Mouse (Mus musculus) neural tube, embryonic 15.5 days (tissue): ENCODE measurements around the gene Lmcd1. TPM values are rescaled to one million over a fixed set of nuclear protein-coding genes. Genes with fewer than 3 reads are reported as not detected.
A peak's percentile ranks its signal among the peaks of the same experiment; 100 is the strongest.
"Not testable (repeated sequence)": the region's sequence is repeated elsewhere in the genome, so short reads cannot be mapped to it uniquely, and the experiment has no call there.

Experiments used
- ATAC-seq: fragments of 200-750 bp; cut with Nextera tagmentation; 2 replicates; pipeline ENCODE4 v1.8.0; 2017; ENCODE audit warnings: mild to moderate bottlenecking, moderate TSS enrichment, moderate library complexity; ENCODE audit not compliant: low FRiP score
- H3K27ac ChIP-seq: fragments of 300-500 bp; sonication (generic); replicated peaks from 2 replicates; pipeline ENCODE4 v1.5.1; 2015; ENCODE audit warnings: mild to moderate bottlenecking, inconsistent platforms
- H3K27me3 ChIP-seq: fragments of 300-500 bp; sonication (generic); replicated peaks from 2 replicates; pipeline ENCODE4 v1.6.1; 2015; ENCODE audit warnings: inconsistent platforms
- H3K36me3 ChIP-seq: fragments of 300-500 bp; sonication (generic); 2 replicates; pipeline ENCODE4 v1.6.1; 2015; ENCODE audit warnings: inconsistent platforms
- H3K4me1 ChIP-seq: fragments of 300-500 bp; sonication (generic); 2 replicates; pipeline ENCODE4 v1.6.1; 2015; ENCODE audit warnings: inconsistent platforms
- H3K4me2 ChIP-seq: fragments of 300-500 bp; sonication (generic); 2 replicates; pipeline ENCODE4 v1.6.1; 2015; ENCODE audit warnings: inconsistent platforms, mild to moderate bottlenecking, moderate library complexity
- H3K4me3 ChIP-seq: fragments of 300-500 bp; sonication (generic); replicated peaks from 2 replicates; pipeline ENCODE4 v1.5.1; 2015; ENCODE audit warnings: mild to moderate bottlenecking, inconsistent platforms
- H3K9ac ChIP-seq: fragments of 300-500 bp; sonication (generic); replicated peaks from 2 replicates; pipeline ENCODE4 v1.6.1; 2015; ENCODE audit warnings: mild to moderate bottlenecking, inconsistent platforms
- H3K9me3 ChIP-seq: fragments of 300-500 bp; sonication (generic); replicated peaks from 2 replicates; pipeline ENCODE4 v1.6.1; 2016; ENCODE audit warnings: inconsistent platforms
- WGBS: fragments of 180-500 bp; shearing (Covaris S2); methylation state at CpG from one replicate; pipeline ENCODE4 v1.1.7; 2015; ENCODE audit warnings: mixed read lengths; 5-methylcytosine and 5-hydroxymethylcytosine counted together
- polyA plus RNA-seq: library from polyadenylated mRNA; unstranded; fragments of >200 nt; fragmentation: Nextera tagmentation; extraction: Ambion mirVana; gene quantifications from 2 replicates; pipeline ENCODE4 v1.2.1, GENCODE M21; 2015

The Lmcd1 gene
- 11.2 and 15.1 TPM in 2 replicates for polyA plus RNA-seq

GRCm38 (mm10) chr6:112273501-112274205 lies at the start of gene Lmcd1:
Gene Lmcd1 (plus strand): TSS chr6:112273758.
- Histone ChIP-seq H3K9me3 (no peaks in the 10 kb centered on the region), H3K36me3 (no peaks in the 10 kb centered on the region), H3K27me3 (no peaks in the 10 kb centered on the region; the same call in 1 of the 2 replicates), H3K4me3 (peak within 1 kb of the TSS; percentile 31), H3K27ac (peak within 1 kb of the TSS; percentile 65), H3K4me2 (peak within 1 kb of the TSS; percentile 64), H3K4me1 (peaks cover 13% of the 10 kb centered on the region), H3K9ac (no peak within 1 kb of the TSS)
- WGBS: 1% methylated on average over 21 of the region's 21 CpGs
- peak; percentile 94 for ATAC-seq

GRCm38 (mm10) chr6:112223877-112224632 lies 49.5 kb upstream of the Lmcd1 start:
- Histone ChIP-seq H3K4me1 (no peaks in the 10 kb centered on the region), H3K9me3 (no peaks in the 10 kb centered on the region), H3K27ac (no peak overlapping the region), H3K9ac (no peak overlapping the region), H3K36me3 (no peaks in the 10 kb centered on the region), H3K4me2 (no peak overlapping the region), H3K27me3 (no peaks in the 10 kb centered on the region), H3K4me3 (no peak overlapping the region)
- whole genome bisulfite sequencing: 80% methylated on average over 13 of the region's 13 CpGs
- ATAC-seq: no peak

- no peak for ATAC-seq
- Histone ChIP-seq H3K36me3 (no peaks in the 10 kb centered on the region), H3K27me3 (no peaks in the 10 kb centered on the region), H3K9me3 (no peaks in the 10 kb centered on the region), H3K4me2 (no peak overlapping the region), H3K4me1 (no peaks in the 10 kb centered on the region), H3K4me3 (no peak overlapping the region), H3K9ac (no peak overlapping the region), H3K27ac (no peak overlapping the region)
- WGBS: 90% methylated on average over 1 of the region's 1 CpGs
Observed at GRCm38 (mm10) chr6:112236775-112237174, 36.8 kb upstream of the Lmcd1 start.

- Histone ChIP-seq H3K4me2 (no peak overlapping the region), H3K27me3 (no peaks in the 10 kb centered on the region), H3K36me3 (no peaks in the 10 kb centered on the region), H3K4me1 (no peaks in the 10 kb centered on the region), H3K9ac (no peak overlapping the region), H3K4me3 (no peak overlapping the region), H3K27ac (no peak overlapping the region), H3K9me3 (no peaks in the 10 kb centered on the region)
- WGBS: 72% methylated on average over 2 of the region's 2 CpGs
- ATAC-seq: no peak
Observed at GRCm38 (mm10) chr6:112242216-112242615, 31.3 kb upstream of the Lmcd1 start.

- Histone ChIP-seq H3K9me3 (no peaks in the 10 kb centered on the region), H3K4me2 (no peak overlapping the region), H3K9ac (no peak overlapping the region), H3K4me3 (no peak overlapping the region), H3K27me3 (no peaks in the 10 kb centered on the region), H3K4me1 (no peaks in the 10 kb centered on the region), H3K36me3 (no peaks in the 10 kb centered on the region), H3K27ac (no peak overlapping the region)
- WGBS: 51% methylated on average over 4 of the region's 4 CpGs
- ATAC-seq: peak; percentile 61; the same call in 1 of the 2 replicates
Observed at GRCm38 (mm10) chr6:112245639-112246038, 27.9 kb upstream of the Lmcd1 start.

GRCm38 (mm10) chr6:112246636-112247035 lies 26.9 kb upstream of the Lmcd1 start:
- Histone ChIP-seq H3K9me3 (no peaks in the 10 kb centered on the region), H3K4me2 (no peak overlapping the region), H3K27ac (no peak overlapping the region), H3K4me3 (no peak overlapping the region), H3K27me3 (no peaks in the 10 kb centered on the region), H3K4me1 (no peaks in the 10 kb centered on the region), H3K36me3 (no peaks in the 10 kb centered on the region), H3K9ac (no peak overlapping the region)
- ATAC-seq: no peak
- 100% methylated on average over 1 of the region's 1 CpGs for WGBS

- H3K9me3 ChIP-seq, H3K4me2 ChIP-seq, H3K27me3 ChIP-seq, ATAC-seq, H3K9ac ChIP-seq, H3K4me3 ChIP-seq, H3K36me3 ChIP-seq, H3K4me1 ChIP-seq, H3K27ac ChIP-seq: not testable (repeated sequence)
- WGBS: 90% methylated on average over 3 of the region's 3 CpGs
Observed at GRCm38 (mm10) chr6:112253943-112254342, 19.6 kb upstream of the Lmcd1 start.

- no peaks in the 10 kb centered on the region for H3K9me3 ChIP-seq
- no peak overlapping the region for H3K4me2 ChIP-seq
- WGBS: 84% methylated on average over 2 of the region's 2 CpGs
- no peak for ATAC-seq
- H3K36me3 ChIP-seq: no peaks in the 10 kb centered on the region
- H3K4me1 ChIP-seq: no peaks in the 10 kb centered on the region
- H3K9ac ChIP-seq: no peak overlapping the region
- no peaks in the 10 kb centered on the region for H3K27me3 ChIP-seq
- H3K4me3 ChIP-seq: no peak overlapping the region
- no peak overlapping the region for H3K27ac ChIP-seq
Observed at GRCm38 (mm10) chr6:112254967-112255366, 18.6 kb upstream of the Lmcd1 start.

GRCm38 (mm10) chr6:112255388-112256225 lies 18.0 kb upstream of the Lmcd1 start:
- no peak for ATAC-seq
- no peaks in the 10 kb centered on the region for H3K27me3 ChIP-seq
- 64% methylated on average over 11 of the region's 11 CpGs for WGBS

GRCm38 (mm10) chr6:112256599-112256998 lies 17.0 kb upstream of the Lmcd1 start:
- WGBS: 95% methylated on average over 6 of the region's 6 CpGs
- H3K36me3 ChIP-seq: no peaks in the 10 kb centered on the region
- H3K4me2 ChIP-seq: no peak overlapping the region
- no peaks in the 10 kb centered on the region for H3K9me3 ChIP-seq
- H3K4me1 ChIP-seq: no peaks in the 10 kb centered on the region
- no peak overlapping the region for H3K9ac ChIP-seq
- H3K27ac ChIP-seq: no peak overlapping the region
- no peak overlapping the region for H3K4me3 ChIP-seq
- ATAC-seq: no peak
- no peaks in the 10 kb centered on the region for H3K27me3 ChIP-seq

More at GRCm38 (mm10) chr6:112255388-112256225, 18.0 kb upstream of the Lmcd1 start:
- H3K4me2 ChIP-seq: no peak overlapping the region
- no peaks in the 10 kb centered on the region for H3K4me1 ChIP-seq
- no peaks in the 10 kb centered on the region for H3K9me3 ChIP-seq
- H3K9ac ChIP-seq: no peak overlapping the region
- H3K27ac ChIP-seq: no peak overlapping the region
- no peaks in the 10 kb centered on the region for H3K36me3 ChIP-seq
- H3K4me3 ChIP-seq: no peak overlapping the region

- ATAC-seq: no peak
- no peaks in the 10 kb centered on the region for H3K36me3 ChIP-seq
- H3K4me3 ChIP-seq: no peak overlapping the region
- no peak overlapping the region for H3K4me2 ChIP-seq
- no peaks in the 10 kb centered on the region for H3K9me3 ChIP-seq
- no peaks in the 10 kb centered on the region for H3K27me3 ChIP-seq
- H3K9ac ChIP-seq: no peak overlapping the region
- H3K27ac ChIP-seq: no peak overlapping the region
- H3K4me1 ChIP-seq: no peaks in the 10 kb centered on the region
Observed at GRCm38 (mm10) chr6:112261089-112261488, 12.5 kb upstream of the Lmcd1 start.
